Mouse (Mus musculus) embryonic facial prominence, embryonic 12.5 days (tissue): ENCODE results near the gene Lysmd2. TPM values are rescaled to one million over a fixed set of nuclear protein-coding genes. Genes with fewer than 3 reads are reported as not detected.

Experiments
- ATAC-seq: fragments of 200-750 bp; cut with Nextera tagmentation; 2 replicates; pipeline ENCODE4 v1.8.0; 2017; ENCODE audit not compliant: insufficient number of reproducible peaks, insufficient read depth, low FRiP score, low TSS enrichment
- H3K27ac ChIP-seq: fragments of 300-500 bp; sonication (generic); 2 replicates; pipeline ENCODE4 v1.5.1; 2016; ENCODE audit warnings: mild to moderate bottlenecking
- H3K27me3 ChIP-seq: fragments of 300-500 bp; sonication (generic); 2 replicates; pipeline ENCODE4 v1.6.1; 2016; ENCODE audit warnings: mild to moderate bottlenecking, moderate library complexity
- H3K36me3 ChIP-seq: fragments of 300-500 bp; sonication (generic); 2 replicates; pipeline ENCODE4 v1.6.1; 2016; ENCODE audit warnings: mild to moderate bottlenecking
- H3K4me1 ChIP-seq: fragments of 300-500 bp; sonication (generic); 2 replicates; pipeline ENCODE4 v1.6.1; 2016
- H3K4me2 ChIP-seq: fragments of 300-500 bp; sonication (generic); replicated peaks from 2 replicates; pipeline ENCODE4 v1.6.1; 2016; ENCODE audit warnings: mild to moderate bottlenecking, moderate library complexity
- H3K4me3 ChIP-seq: fragments of 300-500 bp; sonication (generic); 2 replicates; pipeline ENCODE4 v1.5.1; 2016; ENCODE audit warnings: mild to moderate bottlenecking
- H3K9ac ChIP-seq: fragments of 300-500 bp; sonication (generic); 2 replicates; pipeline ENCODE4 v1.6.1; 2016; ENCODE audit warnings: mild to moderate bottlenecking, moderate library complexity
- H3K9me3 ChIP-seq: fragments of 300-500 bp; sonication (generic); 2 replicates; pipeline ENCODE4 v1.6.1; 2016; ENCODE audit warnings: mild to moderate bottlenecking, moderate library complexity
- WGBS: fragments of 180-500 bp; shearing (Covaris S2); methylation state at CpG from one replicate; pipeline ENCODE4 v1.1.7; 2016; 5-methylcytosine and 5-hydroxymethylcytosine counted together
- polyA plus RNA-seq: library from polyadenylated mRNA; unstranded; fragments of >200 nt; fragmentation: Nextera tagmentation; extraction: Ambion mirVana; gene quantifications from 2 replicates; pipeline ENCODE4 v1.2.1, GENCODE M21; 2016

The Lysmd2 gene
- 28.5 and 28.6 TPM in 2 replicates for polyA plus RNA-seq

DNA sequence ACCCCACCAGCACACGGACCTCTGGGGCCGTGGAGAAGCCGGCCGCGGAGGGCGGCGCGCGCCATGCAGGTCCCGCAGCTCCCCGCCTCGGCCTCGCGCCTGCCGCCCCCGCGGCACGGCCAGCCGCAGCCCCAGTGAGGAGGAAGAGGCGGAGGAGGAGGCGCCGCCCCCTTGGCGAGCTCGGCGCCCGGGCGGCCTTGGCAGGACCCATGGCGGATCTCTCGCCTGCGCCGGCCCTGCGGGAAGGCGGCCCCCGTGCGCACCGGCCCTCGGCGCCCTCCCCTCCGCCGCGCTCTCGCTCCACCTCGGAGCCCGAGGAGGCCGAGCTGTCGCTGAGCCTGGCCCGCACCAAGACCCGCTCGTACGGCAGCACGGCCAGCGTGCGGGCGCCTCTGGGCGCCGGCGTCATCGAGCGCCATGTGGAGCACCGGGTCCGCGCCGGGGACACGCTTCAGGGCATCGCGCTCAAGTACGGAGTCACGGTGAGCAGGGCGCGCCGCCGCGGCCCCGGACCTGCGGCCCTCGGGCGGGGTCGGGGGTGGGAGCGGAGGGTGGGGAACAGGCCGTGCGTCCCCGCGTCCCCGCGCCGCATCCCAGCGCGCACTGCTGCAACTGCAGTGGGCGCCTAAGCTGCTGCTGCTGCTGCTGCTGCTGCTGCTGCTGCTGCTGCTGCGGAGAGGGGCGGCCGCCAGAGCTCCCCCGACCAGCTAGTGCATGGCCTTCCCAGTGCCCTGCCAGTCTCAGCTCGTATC is at the start of gene Lysmd2:
TSS of gene Lysmd2 (plus strand) at position 186 of the 752 bp plus-strand sequence.
- peak within 1 kb of the TSS; percentile 83 for H3K4me2 ChIP-seq
- under 1% methylated on average over 84 of the region's 94 CpGs for WGBS
- peak; percentile 89 for ATAC-seq

DNA sequence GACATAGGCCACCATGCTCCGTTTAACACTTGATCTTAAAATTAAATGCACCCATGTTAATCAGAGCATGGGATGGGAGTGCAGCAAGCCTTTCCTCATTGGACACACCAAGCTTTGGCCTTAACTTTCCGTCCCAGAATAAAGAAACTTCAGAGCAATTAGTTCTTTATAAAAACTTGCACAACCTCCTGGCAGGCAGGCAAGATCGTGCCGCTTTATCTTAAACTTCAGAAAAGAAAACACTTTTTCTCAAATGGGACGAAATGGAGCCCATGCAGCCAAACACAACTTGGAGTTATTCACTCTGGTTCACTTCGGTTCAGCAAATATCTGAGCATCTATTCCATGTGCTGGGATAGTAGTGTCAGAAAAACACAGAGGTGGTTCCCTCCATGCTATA is 46.2 kb upstream of the Lysmd2 start:
- no peak overlapping the region for H3K27ac ChIP-seq
- H3K4me3 ChIP-seq = no peak overlapping the region
- no peaks in the 10 kb centered on the region for H3K27me3 ChIP-seq
- ATAC-seq = no peak
- H3K9me3 ChIP-seq = no peaks in the 10 kb centered on the region
- WGBS = 89% methylated on average over 6 of the region's 6 CpGs
- no peak overlapping the region for H3K9ac ChIP-seq
- no peak overlapping the region for H3K4me2 ChIP-seq
- H3K36me3 ChIP-seq = 0 out of 2 replicates have a peak, but pooled peaks cover 9% of the 10 kb centered on the region
- H3K4me1 ChIP-seq = no peaks in the 10 kb centered on the region

More for the DNA sequence above, at the start of gene Lysmd2:
- H3K27me3 ChIP-seq = no peaks in the 10 kb centered on the region
- peak within 1 kb of the TSS; percentile 87 for H3K27ac ChIP-seq
- H3K4me3 ChIP-seq = peak within 1 kb of the TSS; percentile 80
- no peaks in the 10 kb centered on the region for H3K36me3 ChIP-seq
- H3K9ac ChIP-seq = peak within 1 kb of the TSS; percentile 92
- H3K4me1 ChIP-seq = peaks cover 4% of the 10 kb centered on the region; the same call in 1 of the 2 replicates
- H3K9me3 ChIP-seq = no peaks in the 10 kb centered on the region

DNA sequence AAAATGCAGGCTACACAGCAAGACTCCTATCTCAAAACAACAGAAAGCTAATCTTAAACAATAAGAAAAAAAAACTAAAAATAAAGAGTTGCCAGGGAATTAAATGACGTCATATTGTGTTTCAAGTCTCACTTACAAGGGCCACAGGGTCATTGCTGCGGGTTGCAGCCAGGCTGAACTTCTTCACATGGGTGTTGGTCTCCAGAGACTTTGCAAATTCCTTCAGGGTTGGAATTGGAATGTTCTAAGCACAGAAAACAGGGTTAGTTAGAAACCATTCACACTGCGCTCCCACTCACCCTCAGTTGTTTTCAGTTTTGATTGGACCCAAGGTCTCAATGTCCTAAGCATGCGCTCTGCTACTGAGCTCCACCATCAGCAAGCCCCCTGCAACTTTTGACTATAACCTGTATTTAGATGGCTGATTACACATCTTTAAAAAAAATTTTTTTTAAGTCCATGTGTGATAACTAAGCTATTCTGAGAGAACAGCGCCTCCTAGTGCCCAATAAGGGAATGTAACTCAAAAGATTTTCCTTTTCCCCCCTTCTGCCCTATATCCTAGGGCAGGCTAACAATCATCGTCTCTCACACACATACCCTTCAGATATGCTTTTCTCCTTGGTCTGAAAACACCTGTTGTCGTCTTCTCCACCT is 43.7 kb upstream of the Lysmd2 start:
- WGBS = 46% methylated on average over 7 of the region's 7 CpGs
- no peak overlapping the region for H3K27ac ChIP-seq
- H3K4me2 ChIP-seq = no peak overlapping the region
- H3K4me1 ChIP-seq = no peaks in the 10 kb centered on the region
- 0 out of 2 replicates have a peak, but pooled peaks cover 9% of the 10 kb centered on the region for H3K36me3 ChIP-seq
- ATAC-seq = no peak
- no peaks in the 10 kb centered on the region for H3K27me3 ChIP-seq
- H3K9me3 ChIP-seq = no peaks in the 10 kb centered on the region
- H3K4me3 ChIP-seq = no peak overlapping the region
- H3K9ac ChIP-seq = no peak overlapping the region

DNA sequence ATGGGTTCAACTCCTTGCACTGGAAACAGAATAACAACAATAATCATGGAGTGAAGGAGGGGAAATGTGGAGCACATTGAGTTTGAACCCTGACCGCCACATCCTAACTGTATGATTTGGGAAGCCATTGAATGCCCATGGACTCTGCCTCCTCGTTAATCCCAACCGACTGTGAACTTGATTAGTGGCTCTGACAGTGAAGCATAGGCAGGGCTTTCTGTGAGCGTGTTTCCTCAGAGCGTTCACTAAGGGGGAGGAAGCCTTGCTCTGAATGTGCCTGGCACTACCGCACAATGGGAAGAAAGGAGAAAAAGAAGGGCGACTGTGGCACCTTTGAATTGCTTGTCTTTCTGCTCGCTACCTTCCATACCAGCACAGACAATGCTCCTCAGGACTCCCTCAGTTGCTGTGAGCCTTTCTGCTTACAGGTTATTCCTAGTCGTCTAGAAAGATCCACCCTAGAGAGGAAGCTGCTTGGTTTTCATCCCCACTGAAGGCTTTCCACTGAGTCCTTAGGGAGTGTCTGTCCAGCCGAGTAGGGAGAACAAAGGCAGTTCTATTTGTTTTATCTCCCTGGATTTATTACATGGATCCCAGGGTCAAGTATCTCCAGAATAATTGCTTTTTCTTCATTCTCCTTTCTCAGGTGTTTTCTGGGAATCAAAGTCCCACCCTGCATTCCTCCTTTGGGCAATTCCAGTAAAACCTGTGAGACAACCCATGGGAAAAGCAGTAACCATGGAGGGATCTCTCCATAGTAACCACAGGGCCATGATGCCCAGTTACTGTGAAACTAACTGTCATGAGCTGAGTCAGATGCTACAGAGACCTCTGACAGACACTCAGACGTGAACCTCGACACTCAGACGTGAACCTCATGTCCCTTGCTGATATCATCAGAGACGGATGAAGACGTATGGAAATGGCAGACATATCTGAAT is 35.4 kb upstream of the Lysmd2 start:
- H3K4me3 ChIP-seq = no peak overlapping the region
- H3K36me3 ChIP-seq = peaks cover 21% of the 10 kb centered on the region; the same call in 1 of the 2 replicates
- no peaks in the 10 kb centered on the region for H3K27me3 ChIP-seq
- no peak for ATAC-seq
- no peak overlapping the region for H3K9ac ChIP-seq
- H3K9me3 ChIP-seq = no peaks in the 10 kb centered on the region
- H3K27ac ChIP-seq = no peak overlapping the region
- 85% methylated on average over 15 of the region's 15 CpGs for WGBS
- no peaks in the 10 kb centered on the region for H3K4me1 ChIP-seq
- H3K4me2 ChIP-seq = no peak overlapping the region

DNA sequence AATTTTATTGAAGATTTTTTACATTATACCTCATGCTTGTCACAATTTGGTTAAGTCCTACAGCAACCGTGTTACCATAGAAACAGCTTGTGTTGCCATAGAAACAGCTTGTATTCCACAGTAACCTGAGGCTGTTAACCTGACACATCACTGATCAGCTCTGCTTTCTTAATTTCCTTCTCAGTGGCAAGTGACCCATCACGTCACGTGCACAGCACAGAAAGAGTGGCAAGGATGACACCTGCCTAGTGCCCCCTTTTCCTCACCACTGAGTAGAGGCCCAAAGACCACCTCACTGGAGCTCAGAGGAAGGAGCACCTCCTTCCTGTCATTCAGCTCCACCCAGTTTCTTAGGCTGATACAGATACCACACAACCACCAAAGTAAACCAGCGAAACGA is 32.1 kb upstream of the Lysmd2 start:
- no peak overlapping the region for H3K27ac ChIP-seq
- no peaks in the 10 kb centered on the region for H3K4me1 ChIP-seq
- H3K36me3 ChIP-seq = peaks cover 13% of the 10 kb centered on the region; the same call in 1 of the 2 replicates
- no peaks in the 10 kb centered on the region for H3K27me3 ChIP-seq
- 86% methylated on average over 5 of the region's 5 CpGs for WGBS
- no peaks in the 10 kb centered on the region for H3K9me3 ChIP-seq
- H3K4me2 ChIP-seq = no peak overlapping the region
- no peak overlapping the region for H3K9ac ChIP-seq
- ATAC-seq = no peak
- no peak overlapping the region for H3K4me3 ChIP-seq

DNA sequence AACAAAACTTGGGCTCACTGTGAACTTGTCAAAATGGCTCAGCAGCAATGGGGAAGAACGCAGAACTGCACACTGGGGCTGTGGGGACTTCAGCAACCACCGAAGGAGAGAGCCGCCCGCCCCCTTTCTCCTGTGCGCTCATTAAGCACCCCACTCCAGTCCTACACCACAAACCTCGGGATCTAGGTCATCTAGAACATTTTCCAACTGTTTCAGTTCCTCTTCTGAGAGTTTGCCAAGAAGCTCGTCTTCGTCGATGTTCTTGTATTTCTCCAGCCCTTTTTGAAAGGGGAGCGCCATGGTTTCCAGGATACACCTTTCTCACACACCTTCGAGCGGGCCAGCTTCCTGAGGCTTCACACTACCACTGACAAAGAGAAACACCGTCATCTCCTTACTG is 28.5 kb upstream of the Lysmd2 start:
- 92% methylated on average over 13 of the region's 13 CpGs for WGBS
- peaks cover 7% of the 10 kb centered on the region; the same call in 1 of the 2 replicates for H3K4me1 ChIP-seq
- ATAC-seq = no peak
- no peaks in the 10 kb centered on the region for H3K9me3 ChIP-seq
- no peak overlapping the region for H3K4me2 ChIP-seq
- H3K27me3 ChIP-seq = no peaks in the 10 kb centered on the region
- no peak overlapping the region for H3K4me3 ChIP-seq
- 0 out of 2 replicates have a peak, but pooled peaks cover 7% of the 10 kb centered on the region for H3K36me3 ChIP-seq
- no peak overlapping the region for H3K9ac ChIP-seq
- H3K27ac ChIP-seq = no peak overlapping the region

DNA sequence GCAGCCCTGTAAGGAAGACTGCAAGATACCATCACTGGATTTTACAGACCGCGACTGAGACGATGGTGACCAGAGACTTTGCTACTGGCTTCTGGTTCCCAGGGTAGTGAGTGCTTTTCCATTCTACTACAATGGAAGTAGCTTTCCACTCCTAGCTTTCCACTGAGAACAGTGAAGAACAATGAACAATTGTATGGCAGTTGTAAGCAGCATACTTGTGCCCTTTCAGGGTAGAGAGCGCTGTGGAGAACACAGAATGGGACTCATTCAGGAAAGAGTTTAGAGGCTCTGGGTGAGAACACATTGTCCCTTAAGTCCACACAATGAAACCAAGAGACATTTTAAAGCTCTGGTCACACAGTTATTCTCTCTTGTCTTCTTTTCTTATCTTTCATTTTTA is 27.9 kb upstream of the Lysmd2 start:
- H3K36me3 ChIP-seq = 0 out of 2 replicates have a peak, but pooled peaks cover 3% of the 10 kb centered on the region
- no peak overlapping the region for H3K27ac ChIP-seq
- H3K9me3 ChIP-seq = no peaks in the 10 kb centered on the region
- ATAC-seq = no peak
- H3K4me2 ChIP-seq = no peak overlapping the region
- H3K27me3 ChIP-seq = no peaks in the 10 kb centered on the region
- H3K4me3 ChIP-seq = no peak overlapping the region
- WGBS = 64% methylated on average over 4 of the region's 4 CpGs
- H3K9ac ChIP-seq = no peak overlapping the region
- H3K4me1 ChIP-seq = peaks cover 7% of the 10 kb centered on the region; the same call in 1 of the 2 replicates

DNA sequence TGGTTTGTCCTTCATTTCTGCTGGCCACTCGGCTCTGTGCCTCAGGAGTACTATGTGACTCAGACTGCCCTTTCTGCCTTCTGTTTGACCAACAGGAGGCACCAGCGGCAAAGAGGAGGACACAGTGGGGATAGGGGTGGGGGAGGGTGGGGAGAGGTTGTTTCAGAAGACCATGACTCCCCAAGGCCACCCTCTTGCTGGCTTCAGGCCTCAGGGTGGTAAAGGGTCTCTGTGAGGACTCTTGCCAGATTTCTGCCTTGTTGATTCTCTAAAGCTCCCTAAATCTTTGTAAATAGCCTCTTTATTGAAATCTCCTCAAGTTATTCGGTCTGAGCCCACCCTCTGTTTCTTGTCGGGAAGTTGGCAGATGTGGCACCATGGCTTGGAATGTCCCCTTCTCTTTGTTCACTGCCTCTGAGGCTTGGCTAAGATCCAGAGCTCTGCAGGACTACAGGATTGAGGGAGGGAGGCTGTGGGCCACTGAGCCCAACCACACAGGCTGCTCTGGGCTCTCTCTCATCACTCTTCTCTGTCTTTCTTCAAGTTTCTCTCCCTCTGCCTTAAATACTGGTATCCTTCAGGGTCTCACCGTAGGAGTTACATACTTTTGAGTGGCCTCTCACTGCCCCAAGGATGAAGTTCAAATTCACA is 26.2 kb upstream of the Lysmd2 start:
- Histone ChIP-seq H3K9me3 (no peaks in the 10 kb centered on the region), H3K27ac (no peak overlapping the region), H3K27me3 (no peaks in the 10 kb centered on the region), H3K9ac (no peak overlapping the region), H3K4me1 (peaks cover 7% of the 10 kb centered on the region; the same call in 1 of the 2 replicates), H3K36me3 (peaks cover under 1% of the 10 kb centered on the region; the same call in 1 of the 2 replicates), H3K4me3 (no peak overlapping the region), H3K4me2 (no peak overlapping the region)
- peak; percentile 74; the same call in 1 of the 2 replicates for ATAC-seq
- WGBS = 52% methylated on average over 5 of the region's 5 CpGs

DNA sequence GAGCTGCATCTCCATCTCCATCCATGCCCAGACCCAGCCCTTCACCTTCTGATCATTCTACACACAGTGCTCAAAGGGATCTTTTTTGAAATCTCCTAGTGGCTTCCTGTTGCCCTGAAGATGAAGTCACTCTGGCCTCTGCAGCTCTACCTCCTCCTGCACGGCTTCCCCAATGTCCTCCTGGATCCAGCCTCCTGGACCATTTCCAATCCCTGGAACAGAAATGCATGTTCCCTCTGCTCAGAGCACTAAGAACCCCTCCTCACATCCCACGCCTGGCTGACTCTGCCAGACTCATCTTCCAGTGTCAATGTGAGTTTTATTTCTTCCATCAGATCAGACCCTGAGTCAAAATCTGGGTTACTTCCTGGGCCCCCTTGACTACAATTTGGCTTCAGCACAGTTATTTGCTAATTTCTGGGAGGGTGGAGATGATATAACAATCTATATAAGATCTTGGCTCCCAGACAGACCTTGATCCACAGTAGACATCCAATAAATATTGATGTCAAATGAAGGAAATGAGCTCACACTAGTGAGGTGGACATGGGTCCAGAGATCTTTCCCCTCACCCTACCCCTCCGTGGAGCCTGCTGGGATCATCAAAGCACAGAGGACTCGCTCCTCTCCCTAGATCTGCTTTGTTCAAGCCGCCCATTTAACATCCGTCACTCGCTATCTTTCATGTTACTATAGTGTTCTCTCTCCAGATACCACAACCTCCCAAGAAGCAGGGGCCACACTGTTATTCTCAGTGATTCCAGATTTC is 25.2 kb upstream of the Lysmd2 start:
- Histone ChIP-seq H3K4me2 (no peak overlapping the region), H3K36me3 (peaks cover 6% of the 10 kb centered on the region), H3K27ac (no peak overlapping the region), H3K27me3 (no peaks in the 10 kb centered on the region), H3K9ac (no peak overlapping the region), H3K4me1 (peaks cover 7% of the 10 kb centered on the region; the same call in 1 of the 2 replicates), H3K9me3 (no peaks in the 10 kb centered on the region), H3K4me3 (no peak overlapping the region)
- 81% methylated on average over 7 of the region's 7 CpGs for WGBS
- no peak for ATAC-seq

DNA sequence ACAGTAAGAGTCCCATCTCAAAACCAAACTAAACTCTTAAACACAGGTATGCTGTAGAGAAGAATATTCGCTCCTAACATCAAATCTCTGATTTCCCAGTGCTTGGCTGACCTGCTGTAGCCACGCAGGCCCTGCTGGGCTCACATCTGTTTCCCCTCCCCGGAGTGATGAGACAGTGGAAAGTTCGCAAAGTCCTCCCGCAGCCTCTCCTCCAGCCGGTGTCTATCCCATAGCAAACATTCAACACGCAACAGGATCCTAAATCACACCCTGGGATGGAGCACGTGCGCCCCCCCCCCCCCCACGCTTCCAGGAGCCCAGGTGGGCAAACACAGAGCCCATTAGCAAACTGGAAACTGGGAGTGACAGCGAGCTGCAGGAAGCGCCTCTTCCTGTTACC is 24.0 kb upstream of the Lysmd2 start:
- Histone ChIP-seq H3K4me3 (no peak overlapping the region), H3K27me3 (no peaks in the 10 kb centered on the region), H3K9me3 (no peaks in the 10 kb centered on the region), H3K4me1 (peaks cover 7% of the 10 kb centered on the region; the same call in 1 of the 2 replicates), H3K36me3 (peaks cover 6% of the 10 kb centered on the region), H3K9ac (no peak overlapping the region), H3K4me2 (peak overlapping the region; percentile 25; the same call in 1 of the 2 replicates), H3K27ac (no peak overlapping the region)
- ATAC-seq = no peak
- WGBS = 35% methylated on average over 12 of the region's 12 CpGs
